Mouse (Mus musculus) cortical plate, adult 2 months (tissue): Measurements from ENCODE around the gene Cdh22.

Experiments used
- CTCF ChIP-seq: fragments of 200-500 bp; IDR thresholded peaks from 2 replicates; pipeline ENCODE4 v1.5.1; 2011; ENCODE audit warnings: mild to moderate bottlenecking, control low read depth, low read length; ENCODE audit not compliant: insufficient read depth; ENCODE audit errors: extremely low read depth
- POLR2A ChIP-seq: fragments of 200-500 bp; IDR thresholded peaks from 2 replicates; pipeline ENCODE4 v1.6.1; 2011; ENCODE audit warnings: mild to moderate bottlenecking, low read length, control low read depth; ENCODE audit not compliant: insufficient read depth; ENCODE audit errors: extremely low read depth

DNA sequence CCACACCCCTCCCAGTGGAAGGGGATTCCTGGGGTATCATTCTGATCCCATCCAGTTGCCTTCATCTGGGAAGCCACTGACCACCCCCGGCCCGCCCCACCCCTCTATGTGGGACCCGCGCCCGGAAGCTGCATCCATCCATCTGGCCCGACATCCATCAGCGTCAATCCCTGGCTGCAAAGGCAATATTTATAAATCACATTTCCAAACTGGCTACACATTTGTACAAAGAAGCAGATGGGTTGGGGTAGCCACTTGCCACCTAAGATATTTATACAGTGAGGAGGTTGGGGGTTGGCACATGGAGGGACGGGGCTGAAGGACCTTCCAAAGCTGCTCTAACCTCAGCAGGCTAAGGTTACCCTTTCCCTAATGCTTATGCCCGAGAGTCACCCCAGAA lies 113.9 kb downstream of the Cdh22 start:
- TF ChIP-seq CTCF (no peak), POLR2A (no peak)
